Mouse (Mus musculus): ENCODE measurements around the gene Olfr557. TPM values are rescaled to one million over a fixed set of nuclear protein-coding genes. Genes with fewer than 3 reads are reported as not detected.

Olfr557 gene
- not detected in 2 replicates for polyA plus RNA-seq (2015; fragmentation: Nextera tagmentation; extraction: Ambion mirVana)

- 79% methylated on average over 5 of the region's 5 CpGs for WGBS
- Histone ChIP-seq H3K9me3 (ENCODE audit: control insufficient read depth, low read length) (no peaks in the 10 kb centered on the region), H3K9ac (ENCODE audit: low read length) (no peak within 1 kb of the TSS), H3K4me2 (replicated peaks; ENCODE audit: low read depth) (no peak within 1 kb of the TSS), H3K27me3 (ENCODE audit: control insufficient read depth, insufficient read depth, low read length) (no peaks in the 10 kb centered on the region), H3K36me3 (ENCODE audit: control insufficient read depth, insufficient read depth, low read length) (no peaks in the 10 kb centered on the region), H3K4me3 (ENCODE audit: low read depth, low read length) (no peak within 1 kb of the TSS), H3K4me1 (replicated peaks; ENCODE audit: control insufficient read depth, insufficient read depth) (no peaks in the 10 kb centered on the region), H3K27ac (replicated peaks) (no peak within 1 kb of the TSS)
- ATAC-seq (ENCODE audit: low FRiP score, low TSS enrichment) = no peak
- DNase-seq (ENCODE audit: low spot score) = no peak
- TF ChIP-seq EP300 (optimal IDR thresholded peaks at IDR 0.05) = no peak
- peak; percentile 89 for TF ChIP-seq CTCF (IDR thresholded peaks at IDR 0.05; ENCODE audit: low read depth)
Measured at GRCm38 (mm10) chr7:102695358-102696125, at the start of gene Olfr557. Gene Olfr557 (plus strand): TSS chr7:102695910.

- Histone ChIP-seq H3K27me3 (ENCODE audit: control insufficient read depth, insufficient read depth, low read length) (no peaks in the 10 kb centered on the region), H3K4me1 (replicated peaks; ENCODE audit: control insufficient read depth, insufficient read depth) (no peaks in the 10 kb centered on the region), H3K36me3 (ENCODE audit: control insufficient read depth, insufficient read depth, low read length) (no peaks in the 10 kb centered on the region), H3K4me2 (replicated peaks; ENCODE audit: low read depth) (no peak within 1 kb of the TSS), H3K27ac (replicated peaks) (no peak within 1 kb of the TSS), H3K9ac (ENCODE audit: low read length) (no peak within 1 kb of the TSS), H3K9me3 (ENCODE audit: control insufficient read depth, low read length) (no peaks in the 10 kb centered on the region), H3K4me3 (ENCODE audit: low read depth, low read length) (no peak within 1 kb of the TSS)
- DNase-seq (ENCODE audit: low spot score) (no peak), ATAC-seq (ENCODE audit: low FRiP score, low TSS enrichment) (no peak)
- 67% methylated on average over 1 of the region's 1 CpGs for WGBS
- no peak for TF ChIP-seq EP300 (optimal IDR thresholded peaks at IDR 0.05)
- no peak for TF ChIP-seq CTCF (IDR thresholded peaks at IDR 0.05; ENCODE audit: low read depth)
Measured at GRCm38 (mm10) chr7:102658523-102658922, 37.2 kb upstream of the Olfr557 start, which contains the start of gene Olfr555. Gene Olfr555 (plus strand): TSS chr7:102658823.

GRCm38 (mm10) chr7:102664599-102664998 is 31.1 kb upstream of the Olfr557 start, which contains the start of gene Olfr556:
Gene Olfr556 (plus strand): TSS chr7:102664899.
- WGBS = 36% methylated on average over 3 of the region's 3 CpGs
- H3K27ac ChIP-seq (replicated peaks) = no peak within 1 kb of the TSS
- TF ChIP-seq EP300 (optimal IDR thresholded peaks at IDR 0.05) = no peak
- H3K36me3 ChIP-seq (ENCODE audit: control insufficient read depth, insufficient read depth, low read length) = no peaks in the 10 kb centered on the region
- DNase-seq (ENCODE audit: low spot score) (no peak), ATAC-seq (ENCODE audit: low FRiP score, low TSS enrichment) (no peak)
- H3K9me3 ChIP-seq (ENCODE audit: control insufficient read depth, low read length) = no peaks in the 10 kb centered on the region
- no peaks in the 10 kb centered on the region for H3K27me3 ChIP-seq (ENCODE audit: control insufficient read depth, insufficient read depth, low read length)
- H3K4me1 ChIP-seq (replicated peaks; ENCODE audit: control insufficient read depth, insufficient read depth) = no peaks in the 10 kb centered on the region
- H3K4me3 ChIP-seq (ENCODE audit: low read depth, low read length) = no peak within 1 kb of the TSS
- H3K9ac ChIP-seq (ENCODE audit: low read length) = no peak within 1 kb of the TSS
- no peak within 1 kb of the TSS for H3K4me2 ChIP-seq (replicated peaks; ENCODE audit: low read depth)

GRCm38 (mm10) chr7:102665378-102665777 is 30.3 kb upstream of the Olfr557 start:
- ATAC-seq (ENCODE audit: low FRiP score, low TSS enrichment) = no peak
- no peak for DNase-seq (ENCODE audit: low spot score)
- Histone ChIP-seq H3K4me1 (replicated peaks; ENCODE audit: control insufficient read depth, insufficient read depth) (no peaks in the 10 kb centered on the region), H3K4me3 (ENCODE audit: low read depth, low read length) (no peak overlapping the region), H3K27me3 (ENCODE audit: control insufficient read depth, insufficient read depth, low read length) (no peaks in the 10 kb centered on the region), H3K27ac (replicated peaks) (no peak overlapping the region), H3K9ac (ENCODE audit: low read length) (no peak overlapping the region), H3K4me2 (replicated peaks; ENCODE audit: low read depth) (no peak overlapping the region), H3K36me3 (ENCODE audit: control insufficient read depth, insufficient read depth, low read length) (no peaks in the 10 kb centered on the region), H3K9me3 (ENCODE audit: control insufficient read depth, low read length) (no peaks in the 10 kb centered on the region)
- TF ChIP-seq CTCF (IDR thresholded peaks at IDR 0.05; ENCODE audit: low read depth) = peak; percentile 75
- TF ChIP-seq EP300 (optimal IDR thresholded peaks at IDR 0.05) = no peak
- 38% methylated on average over 2 of the region's 2 CpGs for WGBS

- Histone ChIP-seq H3K27ac (replicated peaks) (no peak overlapping the region), H3K36me3 (ENCODE audit: control insufficient read depth, insufficient read depth, low read length) (no peaks in the 10 kb centered on the region), H3K9ac (ENCODE audit: low read length) (no peak overlapping the region), H3K27me3 (ENCODE audit: control insufficient read depth, insufficient read depth, low read length) (no peaks in the 10 kb centered on the region), H3K4me1 (replicated peaks; ENCODE audit: control insufficient read depth, insufficient read depth) (no peaks in the 10 kb centered on the region), H3K4me2 (replicated peaks; ENCODE audit: low read depth) (no peak overlapping the region), H3K4me3 (ENCODE audit: low read depth, low read length) (no peak overlapping the region), H3K9me3 (ENCODE audit: control insufficient read depth, low read length) (no peaks in the 10 kb centered on the region)
- no peak for DNase-seq (ENCODE audit: low spot score)
- ATAC-seq (ENCODE audit: low FRiP score, low TSS enrichment) = no peak
- TF ChIP-seq EP300 (optimal IDR thresholded peaks at IDR 0.05) = no peak
- 83% methylated on average over 2 of the region's 2 CpGs for WGBS
Measured at GRCm38 (mm10) chr7:102676225-102676624, 19.5 kb upstream of the Olfr557 start.

GRCm38 (mm10) chr7:102681916-102682315 is 13.8 kb upstream of the Olfr557 start:
- no peak for DNase-seq (ENCODE audit: low spot score)
- Histone ChIP-seq H3K9ac (ENCODE audit: low read length) (no peak overlapping the region), H3K27ac (replicated peaks) (no peak overlapping the region), H3K4me1 (replicated peaks; ENCODE audit: control insufficient read depth, insufficient read depth) (no peaks in the 10 kb centered on the region), H3K9me3 (ENCODE audit: control insufficient read depth, low read length) (no peaks in the 10 kb centered on the region), H3K27me3 (ENCODE audit: control insufficient read depth, insufficient read depth, low read length) (no peaks in the 10 kb centered on the region), H3K36me3 (ENCODE audit: control insufficient read depth, insufficient read depth, low read length) (no peaks in the 10 kb centered on the region), H3K4me2 (replicated peaks; ENCODE audit: low read depth) (no peak overlapping the region), H3K4me3 (ENCODE audit: low read depth, low read length) (no peak overlapping the region)
- TF ChIP-seq EP300 (optimal IDR thresholded peaks at IDR 0.05) = no peak
- no peak for TF ChIP-seq CTCF (IDR thresholded peaks at IDR 0.05; ENCODE audit: low read depth)
- ATAC-seq (ENCODE audit: low FRiP score, low TSS enrichment) = no peak
- WGBS = 86% methylated on average over 1 of the region's 1 CpGs

Measured in stomach, postnatal 0 days (tissue).